26 mouse cellular contexts compared by ENCODE assay signal in the genomic region with DNA sequence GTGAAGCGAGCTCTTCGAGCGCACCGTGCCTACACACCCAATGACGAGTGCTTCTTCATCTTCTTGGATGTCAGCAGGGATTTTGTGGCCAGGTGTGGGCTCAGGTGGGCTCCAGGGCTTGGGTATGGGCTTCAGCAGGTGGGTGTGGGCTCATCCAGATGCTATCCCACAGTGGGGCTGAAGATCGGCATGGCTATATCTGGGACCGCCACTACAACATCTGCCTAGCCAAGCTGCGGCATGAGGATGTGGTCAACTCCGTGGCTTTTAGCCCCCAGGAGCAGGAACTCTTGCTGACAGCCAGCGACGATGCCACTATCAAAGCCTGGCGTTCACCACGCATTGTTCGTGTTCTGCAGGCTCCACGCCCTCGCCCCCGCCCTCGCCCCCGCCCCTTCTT. TPM values are rescaled to one million over a fixed set of nuclear protein-coding genes. Genes with fewer than 3 reads are reported as not detected.
"Had no signal": no experiment of that assay in that cellular context is flagged by ENCODE, and none has a peak within 500 bp of the region (broad histone marks: within the 10 kb centered on the region; RNA-seq: fewer than 3 reads in every experiment).

No protein-coding gene starts in this region.

- H3K9me3 ChIP-seq: midbrain, embryonic 10.5 days; midbrain, embryonic 12.5 days; neural tube, embryonic 13.5 days; neural tube, embryonic 15.5 days had no signal

- H3K4me3 ChIP-seq: midbrain, embryonic 10.5 days; midbrain, embryonic 12.5 days; myocyte; neural tube, embryonic 13.5 days; neural tube, embryonic 15.5 days had no signal

- H3K27me3 ChIP-seq: midbrain, embryonic 12.5 days; neural tube, embryonic 13.5 days; neural tube, embryonic 15.5 days had no signal

- H3K27ac ChIP-seq: midbrain, embryonic 10.5 days; midbrain, embryonic 12.5 days; neural tube, embryonic 13.5 days; neural tube, embryonic 15.5 days had no signal

- DNase-seq: lung, adult 18-20 months; lung, embryonic 14.5 days; lung, postnatal 10 days; lung, postnatal 4 days; midbrain, embryonic 14.5 days; retina, postnatal 1 day; right cerebral cortex, adult 18-20 months; right cerebral cortex, postnatal 25 days; right cerebral cortex, postnatal 4 days; spleen, adult 18-20 months; thymus, adult 18-20 months; thymus, postnatal 14 days; thymus, postnatal 36 days had no signal

RNA-seq across cellular contexts. Expression of a gene that starts 10.8 kb away (rescaled TPM):
- total RNA-seq: megakaryocyte-erythroid progenitor cell, adult 5-6 weeks had no signal
- polyA plus RNA-seq: lung, embryonic 14.5 days; lung, embryonic 16.5 days; midbrain, embryonic 10.5 days; midbrain, embryonic 12.5 days; midbrain, embryonic 14.5 days; midbrain, embryonic 16.5 days; myocyte; neural tube, embryonic 11.5 days; neural tube, embryonic 13.5 days; neural tube, embryonic 15.5 days; small intestine, adult 2 months; stomach, embryonic 14.5 days; stomach, embryonic 16.5 days; thymus, postnatal 0 days had no signal

RNA-seq across cellular contexts. Expression of a gene that starts 34.7 kb away (rescaled TPM):
- total RNA-seq: megakaryocyte-erythroid progenitor cell, adult 5-6 weeks had no signal
- polyA plus RNA-seq: midbrain, embryonic 10.5 days; neural tube, embryonic 11.5 days had no signal
